Mouse (Mus musculus): ENCODE measurements around the gene Wwp2.

GRCm38 (mm10) chr8:107449655-107450054, 13.5 kb downstream of the Wwp2 start:
- TF ChIP-seq POLR2A (IDR thresholded peaks at IDR 0.05; ENCODE audit: low read depth, low read length) (no peak), CTCF (IDR thresholded peaks at IDR 0.05; ENCODE audit: extremely low read depth, insufficient read depth, insufficient read length, insufficient replicate concordance) (no peak)

Data from spleen, adult 2 months (tissue).